Mouse (Mus musculus) G1E (cell line): ENCODE data around the gene Gdpd4.

Experiments used
- CTCF ChIP-seq: IDR thresholded peaks from 2 replicates; pipeline ENCODE4 v1.5.1; 2012; ENCODE audit warnings: low read depth, low read length, inconsistent platforms, mixed read lengths
- POLR2AphosphoS5 ChIP-seq: IDR thresholded peaks from 2 replicates; pipeline ENCODE4 v1.6.1; 2012; ENCODE audit warnings: low read depth, low read length, inconsistent platforms; ENCODE audit not compliant: insufficient replicate concordance
- TAL1 ChIP-seq: conservative IDR thresholded peaks from 2 replicates; pipeline ENCODE4 v1.6.1; 2012; ENCODE audit warnings: low read depth, low read length, inconsistent platforms, mixed read lengths

DNA sequence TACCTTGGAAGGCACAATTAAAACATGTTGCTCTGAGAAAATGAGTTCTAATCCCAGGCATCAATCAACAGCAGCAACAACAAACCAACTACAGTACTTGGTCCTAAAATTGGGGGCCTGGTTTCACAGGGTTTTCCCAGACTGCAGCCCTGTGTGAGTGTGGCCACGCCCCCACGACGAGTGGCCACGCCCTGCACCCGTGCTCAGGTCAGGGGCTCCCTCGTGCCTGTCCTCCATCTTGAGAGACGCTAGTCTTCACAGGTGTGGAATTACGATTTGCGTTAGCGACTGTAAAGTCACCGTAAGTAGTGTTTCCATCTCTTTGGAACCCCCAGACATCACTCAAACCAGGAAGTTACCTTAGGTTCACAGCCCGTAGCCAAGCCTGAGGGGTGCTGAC lies at the start of gene Gdpd4:
- TF ChIP-seq CTCF (no peak), TAL1 (no peak), POLR2AphosphoS5 (no peak)
